Mouse (Mus musculus) heart, postnatal 36 days (tissue): ENCODE measurements around the gene Immp2l. TPM values are rescaled to one million over a fixed set of nuclear protein-coding genes. Genes with fewer than 3 reads are reported as not detected.
A peak's percentile ranks its signal among the peaks of the same experiment; 100 is the strongest.

Experiments used
- DNase-seq, 2 experiments: peaks; one replicate each; pipeline ENCODE4 v3.0.0; 2021 to 2022
- intact Hi-C: fragments of 180-260 bp; cut with DNase I; formaldehyde crosslinking; loops from one replicate; pipeline ENCODE4 v1.15.1; 2025
- total RNA-seq, 2 experiments: library from RNA; stranded (reverse); gene quantifications; 2 replicates each; pipeline ENCODE4 v1.2.3; 2021

Immp2l gene
- total RNA-seq, 2 experiments from 2014 or later = 20.6 to 21.6 TPM

GRCm38 (mm10) chr12:41409431-41409830, 385.5 kb downstream of the Immp2l start:
- no peak for DNase-seq

DNA sequence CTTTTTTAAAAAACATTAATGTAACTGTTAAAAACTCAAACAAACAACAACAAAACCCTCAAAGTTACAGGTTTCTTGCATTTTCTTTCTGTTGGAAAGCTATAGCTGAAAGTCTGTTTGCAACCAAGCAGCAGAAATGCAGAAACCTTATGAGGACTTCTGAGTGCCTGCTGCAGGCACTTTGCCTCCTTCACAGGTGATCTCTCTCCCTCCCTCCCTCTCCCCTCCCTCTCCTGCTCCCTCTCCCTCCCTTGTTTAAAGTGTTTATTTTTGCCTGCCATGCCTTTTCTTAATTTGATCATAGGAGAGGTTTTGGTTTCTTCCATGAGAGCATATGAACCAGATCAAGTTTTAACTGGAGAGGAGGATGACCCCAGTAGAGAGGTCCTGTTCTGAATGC, 392.7 kb downstream of the Immp2l start:
- intact Hi-C loops = no loop called here
- DNase-seq = no peak

More at GRCm38 (mm10) chr12:41409431-41409830, 385.5 kb downstream of the Immp2l start:
- intact Hi-C loops = no loop called here

- intact Hi-C loops = no loop called here
- no peak for DNase-seq
Observed at GRCm38 (mm10) chr12:41417099-41417498, 393.2 kb downstream of the Immp2l start.

DNA sequence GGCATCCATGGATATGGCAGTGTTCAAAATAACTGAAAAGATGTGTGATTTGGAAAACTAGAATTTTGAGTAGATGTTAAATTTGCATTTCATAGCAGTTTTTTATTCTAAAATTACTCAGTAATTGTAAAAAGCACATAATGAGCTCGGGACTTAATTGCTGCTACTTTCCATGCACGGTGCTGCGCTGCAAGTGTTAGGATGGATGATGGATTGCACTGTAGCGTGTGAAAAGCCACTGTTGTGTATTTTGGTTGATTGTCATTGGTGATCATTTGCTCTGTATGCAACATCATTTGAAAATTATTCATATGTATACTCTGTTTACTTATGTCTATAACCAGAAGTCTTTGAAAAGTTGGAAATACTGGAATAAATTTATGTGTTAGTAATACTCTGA, 394.1 kb downstream of the Immp2l start:
- intact Hi-C loops = no loop called here
- DNase-seq = no peak

GRCm38 (mm10) chr12:41425101-41425679, 401.3 kb downstream of the Immp2l start:
- intact Hi-C loops = no loop called here
- DNase-seq = no peak

GRCm38 (mm10) chr12:41427464-41427863, 403.6 kb downstream of the Immp2l start:
- DNase-seq = no peak
- intact Hi-C loops = no loop called here

- intact Hi-C loops = no loop called here
- no peak for DNase-seq
Observed at GRCm38 (mm10) chr12:41428806-41429205, 404.9 kb downstream of the Immp2l start.

- intact Hi-C loops = no loop called here
Observed at GRCm38 (mm10) chr12:41436206-41436985, 412.5 kb downstream of the Immp2l start.

DNA sequence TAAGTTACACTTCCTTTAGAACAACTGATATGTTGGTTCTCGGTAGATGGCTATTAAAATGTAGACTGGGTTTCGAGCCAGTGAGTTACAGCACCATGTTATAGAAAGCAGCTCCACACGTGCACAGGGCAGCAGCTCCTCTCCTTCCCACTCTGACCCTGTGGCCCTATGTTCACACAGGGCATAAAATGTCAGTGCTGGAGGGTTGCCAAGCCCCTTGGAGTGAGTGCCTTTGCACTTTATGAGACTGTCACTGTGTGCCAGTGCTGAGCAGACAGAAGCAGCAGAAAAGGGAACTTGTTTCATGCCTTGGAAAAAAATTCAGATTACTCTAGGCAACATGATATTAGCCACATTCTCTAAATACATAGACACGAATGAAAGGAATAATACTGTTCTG, 414.6 kb downstream of the Immp2l start:
- DNase-seq = peak in 1 of 2 experiments; percentile 2
- intact Hi-C loops = no loop called here

More at GRCm38 (mm10) chr12:41436206-41436985, 412.5 kb downstream of the Immp2l start:
- no peak for DNase-seq

DNA sequence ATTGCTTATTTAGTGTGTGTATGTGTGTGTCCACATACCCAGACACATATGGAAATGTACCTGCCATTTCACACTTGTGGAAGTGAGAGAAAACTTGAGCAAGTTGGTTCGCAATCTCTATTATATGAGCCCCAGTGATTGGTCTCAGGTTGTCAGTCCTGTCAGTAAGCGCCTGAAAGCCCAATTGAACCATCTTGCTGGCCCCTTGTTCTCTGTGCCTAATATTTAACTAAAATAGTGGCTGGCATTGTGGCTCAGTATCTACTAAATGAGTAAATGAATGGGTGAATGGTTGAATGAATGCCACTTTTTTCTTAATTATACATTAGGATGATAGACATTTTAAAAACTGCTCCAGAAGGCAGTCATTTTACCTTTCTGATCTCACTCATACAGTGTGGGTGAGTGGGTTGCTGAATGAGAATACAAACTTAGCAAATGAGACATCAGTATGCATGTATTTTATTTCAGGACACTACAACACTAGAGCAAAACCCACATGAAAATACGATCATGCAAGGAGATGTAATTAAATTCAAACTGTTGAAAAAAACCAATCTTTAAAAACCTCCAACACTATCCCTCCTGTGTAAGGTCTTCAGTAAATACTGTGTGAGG, 444.6 kb downstream of the Immp2l start:
- DNase-seq = no peak
- intact Hi-C loops = no loop called here

DNA sequence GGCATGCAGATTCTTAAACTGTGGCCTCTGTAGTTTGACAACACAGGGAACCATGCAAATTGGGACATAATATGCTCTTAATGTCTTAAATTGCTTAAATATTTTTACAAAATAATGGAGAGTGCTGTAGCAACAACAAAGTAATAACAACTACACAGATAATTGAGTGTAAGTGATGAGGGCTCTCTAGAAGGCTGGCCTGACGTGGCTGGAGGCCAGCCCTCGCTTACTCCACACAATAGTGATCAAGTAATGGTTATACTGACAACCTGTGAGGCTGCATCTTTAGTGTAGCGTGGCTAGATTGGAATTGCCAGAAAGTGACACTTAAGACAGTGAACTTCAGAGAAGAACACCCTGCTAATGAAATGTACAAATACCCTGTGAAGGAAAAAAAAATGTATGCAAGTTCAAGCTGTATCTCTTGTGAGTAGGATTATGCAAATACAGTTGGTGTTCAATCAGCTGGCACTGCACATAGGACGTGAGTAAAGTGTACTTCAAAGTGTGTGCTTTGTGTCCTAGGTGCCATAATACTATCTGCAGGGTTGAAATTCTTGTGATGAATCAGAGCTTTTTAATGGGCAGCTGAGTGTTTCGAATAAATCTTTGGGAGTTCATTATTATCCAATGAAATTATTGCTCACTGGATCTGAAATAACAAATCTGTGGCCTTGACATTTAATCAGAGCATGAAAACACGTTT, 445.4 kb downstream of the Immp2l start:
- no peak for DNase-seq
- intact Hi-C loops = no loop called here

- intact Hi-C loops = no loop called here
- no peak for DNase-seq
Observed at GRCm38 (mm10) chr12:41481486-41481885, 457.6 kb downstream of the Immp2l start.

DNA sequence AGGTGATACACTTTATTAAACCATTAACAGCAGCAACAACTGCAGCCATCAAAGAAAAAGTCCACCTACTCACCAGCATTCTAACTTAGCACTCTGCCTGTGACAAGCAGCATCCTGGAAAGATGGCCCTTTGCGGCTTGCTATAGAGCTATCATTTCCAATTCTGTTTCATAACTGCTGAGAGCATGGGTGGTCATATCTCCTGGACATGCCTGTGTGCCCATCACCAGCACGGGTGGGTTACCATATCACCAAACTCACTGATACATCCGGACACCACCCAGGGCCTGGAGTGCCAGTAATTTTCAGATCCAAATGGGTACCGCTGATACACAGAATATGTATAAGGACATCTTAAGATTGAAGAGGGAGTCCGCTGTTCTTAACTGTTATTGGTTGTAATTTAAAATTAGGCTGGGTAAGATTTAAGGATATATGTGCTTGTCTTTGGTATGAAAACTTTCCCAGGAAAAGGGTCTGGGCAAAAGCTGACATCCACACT, 459.3 kb downstream of the Immp2l start:
- DNase-seq = no peak
- intact Hi-C loops = no loop called here

GRCm38 (mm10) chr12:41483593-41484451, 459.9 kb downstream of the Immp2l start:
- intact Hi-C loops = no loop called here

DNA sequence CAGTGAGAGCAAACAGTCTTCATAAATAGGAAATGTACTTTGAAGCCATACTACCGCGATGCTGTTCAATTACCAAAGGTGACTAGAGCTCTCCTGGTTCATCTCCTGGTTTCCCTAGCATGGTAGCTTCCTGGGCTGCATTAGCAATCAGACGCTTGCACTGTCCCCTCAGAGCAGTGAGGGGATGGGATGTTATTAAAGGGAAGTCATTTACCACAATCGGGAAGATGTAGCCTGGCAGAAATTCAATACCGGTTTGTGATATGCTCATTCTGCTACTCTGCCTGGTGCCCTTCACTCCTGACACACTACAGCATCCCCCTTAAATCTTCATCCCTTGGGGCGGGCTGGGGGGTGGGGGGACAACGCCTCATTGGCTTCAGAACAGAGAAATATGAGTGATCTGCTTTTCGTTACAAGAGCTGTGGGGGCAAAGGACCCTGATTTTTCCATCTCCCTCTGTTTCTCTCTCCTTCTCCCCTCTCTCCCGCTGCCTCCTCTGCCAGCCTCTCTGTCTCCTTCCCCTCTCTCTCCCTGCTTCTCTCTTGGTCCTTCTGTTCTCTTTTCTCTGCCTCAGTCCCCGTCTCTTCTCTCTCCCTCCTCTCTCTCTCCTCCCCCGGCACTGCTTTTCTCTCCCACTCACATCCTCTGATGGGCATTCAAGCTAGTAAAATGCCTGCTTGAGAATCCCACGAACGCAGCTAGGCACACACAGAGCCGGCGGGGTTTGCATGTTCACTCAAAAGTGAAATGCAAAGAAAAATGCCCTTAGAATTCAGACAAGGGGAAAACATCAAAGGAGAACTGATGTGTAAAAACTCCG, 461.0 kb downstream of the Immp2l start:
- intact Hi-C loops = no loop called here

More at GRCm38 (mm10) chr12:41483593-41484451, 459.9 kb downstream of the Immp2l start:
- DNase-seq = no peak

DNA sequence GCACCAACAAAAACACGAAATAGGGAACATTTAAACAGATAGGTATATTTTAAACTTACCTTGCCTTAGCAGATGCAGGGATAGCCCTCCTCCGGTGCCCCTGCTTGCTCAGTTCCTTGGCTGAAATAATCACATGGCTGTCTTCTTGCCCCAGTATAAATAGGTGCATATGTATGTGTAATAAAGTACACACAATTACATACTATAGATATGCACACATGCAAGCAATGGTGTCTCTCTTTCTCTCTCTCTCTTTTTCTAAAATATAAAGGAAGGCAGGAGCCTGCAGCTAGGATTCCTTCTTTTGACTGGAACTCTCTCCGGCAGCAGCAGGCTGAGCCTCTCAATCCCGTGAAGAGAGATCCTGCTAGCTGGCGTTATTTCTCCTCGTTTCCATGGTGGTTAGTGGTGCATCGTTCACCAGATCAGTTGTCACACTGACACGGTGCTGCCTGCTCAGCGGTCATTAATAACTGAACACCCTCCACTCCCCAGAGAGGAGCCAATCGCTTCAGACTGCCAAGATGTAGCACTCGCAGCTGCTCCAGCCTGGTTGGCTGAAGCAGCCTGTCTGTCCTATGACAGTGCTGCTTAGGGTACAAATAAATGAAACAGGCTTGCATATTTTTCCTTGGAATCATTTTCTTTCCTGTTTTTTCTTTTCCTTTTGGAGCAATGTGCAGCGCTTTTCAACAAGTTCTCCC, 461.8 kb downstream of the Immp2l start:
- peak; percentile 9 to 28 for DNase-seq
- intact Hi-C loops = loop anchor here (2.0 kb wide), 1 partner anchor 649 kb away; no protein-coding TSS in a partner anchor

More for the DNA sequence above, 461.0 kb downstream of the Immp2l start:
- no peak for DNase-seq

GRCm38 (mm10) chr12:41486331-41486730, 462.4 kb downstream of the Immp2l start, which contains the start of gene Lrrn3:
Gene Lrrn3, minus strand, starts transcription at chr12:41486431.
- intact Hi-C loops = loop anchor here (2.0 kb wide), 1 partner anchor 650 kb away; no protein-coding TSS in a partner anchor
- no peak for DNase-seq

GRCm38 (mm10) chr12:41487005-41487404, 463.1 kb downstream of the Immp2l start:
- intact Hi-C loops = loop anchor here (1.0 to 2.0 kb wide), 2 partner anchors 376 to 650 kb away; no protein-coding TSS in a partner anchor
- peak; percentile 5 to 6 for DNase-seq
